Mouse (Mus musculus) cerebellum, postnatal 36 days (tissue): Measurements from ENCODE around the gene Gm2696.

Source experiments
- DNase-seq, 2 experiments: peaks; one replicate each; pipeline ENCODE4 v3.0.0; 2021 to 2022; ENCODE audit warnings: mixed read lengths in 2 of 2

Gm2696 gene

GRCm38 (mm10) chr10:77847538-77847937 lies 33.1 kb downstream of the Gm2696 start:
- DNase-seq: no peak

GRCm38 (mm10) chr10:77852559-77852958 lies 38.1 kb downstream of the Gm2696 start, which contains the start of gene Gm10318:
TSS of gene Gm10318 (plus strand) at chr10:77852859.
- no peak for DNase-seq

GRCm38 (mm10) chr10:77861675-77862074 lies 47.2 kb downstream of the Gm2696 start, which contains the start of gene Gm3285:
TSS of gene Gm3285 (plus strand) at chr10:77861975.
- DNase-seq: no peak

GRCm38 (mm10) chr10:77864067-77864761 lies 49.7 kb downstream of the Gm2696 start:
- DNase-seq: peak in 1 of 2 experiments; percentile 10

- no peak for DNase-seq
Measured at GRCm38 (mm10) chr10:77864762-77865143, 50.3 kb downstream of the Gm2696 start.

GRCm38 (mm10) chr10:77867546-77867945 lies 53.1 kb downstream of the Gm2696 start:
- DNase-seq: no peak

GRCm38 (mm10) chr10:77869651-77870050 lies 55.2 kb downstream of the Gm2696 start:
- DNase-seq: no peak

GRCm38 (mm10) chr10:77878985-77879384 lies 64.5 kb downstream of the Gm2696 start:
- no peak for DNase-seq

- DNase-seq: no peak
Measured at GRCm38 (mm10) chr10:77880305-77880704, 65.8 kb downstream of the Gm2696 start.

- DNase-seq: no peak
Measured at GRCm38 (mm10) chr10:77882553-77882952, 68.1 kb downstream of the Gm2696 start.
